Mouse (Mus musculus) liver, embryonic 18 days (tissue): ENCODE measurements around the gene Cbfb. TPM values are rescaled to one million over a fixed set of nuclear protein-coding genes. Genes with fewer than 3 reads are reported as not detected.

Experiments
- polyA plus RNA-seq: library from polyadenylated mRNA; depleted of rRNA; stranded (reverse); fragments of >200 nt; gene quantifications from 2 replicates; pipeline ENCODE4 v1.2.3, GENCODE M21; 2012; rRNA removed

Cbfb gene
- polyA plus RNA-seq: 7.7 and 8.9 TPM in 2 replicates

GRCm38 (mm10) chr8:105170381-105171115, at the start of gene Cbfb:
TSS of gene Cbfb (plus strand) at chr8:105170674.

GRCm38 (mm10) chr8:105131509-105131908, 39.0 kb upstream of the Cbfb start, which contains the start of gene Ces4a:
TSS of gene Ces4a (plus strand) at chr8:105131800.

DNA sequence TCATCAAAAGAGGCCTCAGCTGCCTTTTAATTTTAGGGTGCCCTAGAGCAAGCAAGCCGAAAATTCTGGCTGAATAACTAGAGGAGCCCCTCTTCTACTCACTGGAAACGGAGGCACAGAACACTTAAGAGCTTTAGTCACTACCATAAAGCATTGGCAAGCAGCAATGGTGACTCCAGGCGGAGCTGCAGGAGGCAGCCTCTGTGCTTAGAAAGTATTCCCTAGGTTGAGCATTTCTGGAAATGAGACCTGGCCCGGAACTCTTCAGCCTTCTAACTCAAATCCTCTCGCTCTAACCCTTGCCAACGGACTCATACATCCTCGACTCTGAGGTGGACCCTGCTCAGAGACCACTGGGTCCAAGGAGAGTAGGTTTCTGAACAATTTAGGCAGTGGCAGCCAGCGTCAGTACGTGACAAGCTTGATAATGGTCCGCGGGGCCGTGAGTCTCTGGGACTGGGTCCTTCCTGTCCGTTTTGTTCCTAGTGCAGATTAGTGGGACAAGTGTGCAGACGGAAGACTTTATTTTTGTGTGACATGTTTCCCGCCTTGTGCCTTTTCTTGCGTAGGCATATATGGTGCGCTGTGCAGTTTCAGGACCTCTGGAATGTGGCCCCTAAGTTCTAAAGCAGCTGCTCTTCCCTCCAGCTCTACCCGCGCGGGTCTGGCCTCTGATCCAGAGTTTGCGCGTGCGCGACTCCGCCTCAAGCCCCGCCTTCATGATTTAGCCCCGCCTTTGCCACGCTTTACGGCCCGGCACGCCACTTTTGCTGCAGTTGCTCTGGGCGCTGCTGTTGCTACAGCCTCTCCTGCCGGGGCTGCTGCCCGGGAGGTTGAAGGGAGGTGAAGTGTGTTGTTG, 54.2 kb downstream of the Cbfb start, which contains the start of gene D230025D16Rik:
Gene D230025D16Rik (plus strand): TSS at position 733 of the 859 bp plus-strand sequence.

GRCm38 (mm10) chr8:105254966-105255350, 84.5 kb downstream of the Cbfb start, which contains the start of gene B3gnt9:
TSS of gene B3gnt9 (minus strand) at chr8:105255153.

DNA sequence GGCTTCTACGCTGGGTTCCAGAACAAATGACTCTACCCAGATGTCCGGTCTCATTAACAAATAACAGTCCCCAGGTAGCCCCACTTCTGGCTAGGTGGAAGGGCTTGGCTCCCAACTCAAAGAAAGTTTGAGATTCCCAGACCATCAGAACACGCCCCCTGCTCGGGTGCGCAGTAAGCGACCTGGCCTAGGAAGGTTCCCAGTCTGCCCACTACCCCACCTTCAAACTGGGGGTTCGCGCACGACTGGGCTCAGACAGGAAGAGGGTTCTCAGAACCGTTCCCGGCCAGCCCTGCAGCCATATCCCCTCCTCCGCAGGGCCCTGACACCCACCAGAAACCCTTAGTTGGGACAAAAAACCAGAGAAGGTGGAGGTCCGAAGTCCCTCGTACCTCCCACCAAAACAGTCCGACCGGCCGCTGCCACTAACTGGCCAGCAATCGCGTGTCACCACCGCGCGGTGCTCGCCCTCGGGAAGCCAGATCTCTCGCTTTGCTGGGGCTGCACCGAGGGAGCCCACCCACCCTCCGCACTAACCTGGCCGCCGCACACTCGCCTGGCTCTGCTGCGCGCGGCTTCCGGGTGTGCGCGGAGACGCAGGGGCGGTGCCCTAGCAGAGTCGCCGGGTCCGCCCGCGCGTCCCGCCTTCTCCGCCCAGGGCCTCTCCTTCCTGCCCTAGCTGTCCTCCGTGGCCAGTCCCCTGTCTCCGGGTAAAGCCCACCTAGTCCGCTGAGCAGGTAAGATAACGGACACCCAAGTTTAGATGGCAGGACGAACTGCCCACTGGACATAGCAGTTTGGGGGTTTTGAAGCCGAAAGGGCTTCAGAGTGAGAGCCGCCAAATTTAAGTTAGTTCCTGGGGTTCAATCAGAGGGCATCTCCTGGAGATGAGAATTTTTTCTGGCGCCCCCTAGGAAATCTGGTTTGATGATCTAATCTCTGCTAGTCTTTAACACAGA, 93.8 kb downstream of the Cbfb start, which contains the start of the genes Tradd and Fbxl8:
Gene Tradd (minus strand): TSS at position 586 of the 959 bp plus-strand sequence.
Gene Fbxl8 (plus strand): TSS at position 625 of the 959 bp plus-strand sequence.

Other genes with a start within 250 kb of the Cbfb start
- gene Ces2e, start 244.4 kb upstream of the Cbfb start, polyA plus RNA-seq: 12.9 and 19.2 TPM in 2 replicates
- gene Ces2f, start 223.3 kb upstream of the Cbfb start, polyA plus RNA-seq: 0.02 and 0.03 TPM in 2 replicates
- 17.7 TPM in 2 replicates for gene Ces2g, start 209.0 kb upstream of the Cbfb start, polyA plus RNA-seq
- gene Ces2h, start 169.8 kb upstream of the Cbfb start, polyA plus RNA-seq: 0.06 and 0.07 TPM in 2 replicates
- 30.4 and 58.8 TPM in 2 replicates for gene Ces3a, start 122.1 kb upstream of the Cbfb start, polyA plus RNA-seq
- gene Ces3b, start 86.9 kb upstream of the Cbfb start, polyA plus RNA-seq: 0.06 and 0.16 TPM in 2 replicates
- gene Ces4a, start 38.9 kb upstream of the Cbfb start, polyA plus RNA-seq: 0.14 and 0.16 TPM in 2 replicates
- gene D230025D16Rik, start 54.5 kb downstream of the Cbfb start, polyA plus RNA-seq: 24.2 and 26.1 TPM in 2 replicates
- 2.0 TPM in 2 replicates for gene B3gnt9, start 84.5 kb downstream of the Cbfb start, polyA plus RNA-seq
- gene Tradd, start 93.9 kb downstream of the Cbfb start, polyA plus RNA-seq: 7.9 and 8.0 TPM in 2 replicates
- 1.6 and 1.8 TPM in 2 replicates for gene Fbxl8, start 94.0 kb downstream of the Cbfb start, polyA plus RNA-seq
- gene Hsf4, start 99.1 kb downstream of the Cbfb start, polyA plus RNA-seq: 0.08 and 0.17 TPM in 2 replicates
- 0.02 TPM in 2 replicates for gene Nol3, start 105.5 kb downstream of the Cbfb start, polyA plus RNA-seq
- 1.1 and 1.5 TPM in 2 replicates for gene 4931428F04Rik, start 119.2 kb downstream of the Cbfb start, polyA plus RNA-seq
- 7.6 and 9.2 TPM in 2 replicates for gene Exoc3l, start 125.4 kb downstream of the Cbfb start, polyA plus RNA-seq
- gene E2f4, start 127.0 kb downstream of the Cbfb start, polyA plus RNA-seq: 121 and 133 TPM in 2 replicates
- gene Elmo3, start 134.9 kb downstream of the Cbfb start, polyA plus RNA-seq: 10.1 and 10.5 TPM in 2 replicates
- 6.1 and 8.6 TPM in 2 replicates for gene Lrrc29, start 155.6 kb downstream of the Cbfb start, polyA plus RNA-seq
- 55.7 and 58.3 TPM in 2 replicates for gene Tmem208, start 155.7 kb downstream of the Cbfb start, polyA plus RNA-seq
- gene Fhod1, start 177.3 kb downstream of the Cbfb start, polyA plus RNA-seq: 4.5 and 5.2 TPM in 2 replicates
- 0.91 and 1.0 TPM in 2 replicates for gene Slc9a5, start 178.2 kb downstream of the Cbfb start, polyA plus RNA-seq
- 0.07 and 0.12 TPM in 2 replicates for gene Plekhg4, start 202.6 kb downstream of the Cbfb start, polyA plus RNA-seq
- 0.01 TPM in 2 replicates for gene Kctd19, start 242.8 kb downstream of the Cbfb start, polyA plus RNA-seq
- gene Lrrc36, start 242.9 kb downstream of the Cbfb start, polyA plus RNA-seq: 0.07 and 0.08 TPM in 2 replicates